Mouse (Mus musculus) ES-Bruce4 (cell line): Measurements from ENCODE around the gene Enkd1.

Experiments
- CTCF ChIP-seq: IDR thresholded peaks from one replicate; pipeline ENCODE4 v1.8.1; 2011; ENCODE audit warnings: low read depth, low read length
- EP300 ChIP-seq: IDR thresholded peaks from 2 replicates; pipeline ENCODE4 v1.6.1; 2011; ENCODE audit warnings: low read depth, low read length; ENCODE audit not compliant: insufficient read depth
- POLR2A ChIP-seq: IDR thresholded peaks from one replicate; pipeline ENCODE4 v1.8.1; 2011; ENCODE audit warnings: low read length; ENCODE audit not compliant: insufficient read depth

DNA sequence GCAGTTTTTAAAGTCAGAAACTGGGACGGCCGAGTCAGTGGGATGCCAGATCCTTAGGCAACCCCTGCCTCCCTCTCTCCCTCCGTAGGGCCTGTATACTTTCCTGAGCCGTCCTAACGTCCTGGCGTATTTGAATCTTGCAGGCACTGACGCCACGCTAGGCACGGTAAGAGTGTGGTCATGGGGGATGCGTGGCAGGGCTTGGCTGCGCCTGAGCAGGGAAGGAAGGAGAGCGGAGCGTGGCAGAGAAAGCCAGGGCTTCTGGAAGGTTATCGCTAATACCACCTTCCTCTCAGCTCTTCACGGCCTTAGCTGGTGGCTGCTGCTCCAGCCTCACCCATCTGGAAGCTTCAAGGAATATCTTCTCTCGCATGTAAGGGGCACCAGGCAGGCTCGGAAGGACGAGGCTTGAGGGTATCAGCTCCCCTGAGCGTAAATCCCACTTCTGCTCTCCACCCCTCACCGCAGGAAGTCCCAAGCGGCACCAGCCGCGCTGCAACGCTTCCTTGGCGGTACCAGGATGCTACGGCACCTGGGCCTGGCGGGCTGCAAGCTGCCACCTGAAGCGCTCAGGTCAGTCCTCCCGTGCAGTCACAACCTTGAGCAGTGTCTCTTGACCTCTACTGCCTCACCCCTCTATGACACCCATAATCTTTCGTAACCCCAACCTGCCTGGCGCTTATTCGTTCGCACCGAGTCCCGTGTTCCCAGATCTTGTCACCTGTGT is 18.6 kb downstream of the Enkd1 start:
- no peak for TF ChIP-seq POLR2A
- no peak for TF ChIP-seq CTCF
- no peak for TF ChIP-seq EP300
